In genomic region chr6:140512016-140512415, GRCm38 (mm10) we compare ENCODE assay signal across 17 mouse cellular contexts.
A peak's percentile ranks its signal among the peaks of the same experiment; 100 is the strongest.
DNase-seq lines count a peak whose midpoint lies in the region; ATAC-seq and TF ChIP-seq lines count a peak whose summit lies in the region.
"Had no signal": no experiment of that assay in that cellular context is flagged by ENCODE, and none has a peak within 500 bp of the region (broad histone marks: within the 10 kb centered on the region; RNA-seq: fewer than 3 reads in every experiment).

No protein-coding gene starts in this region.

- H3K9ac ChIP-seq in hindbrain, embryonic 13.5 days = 0 out of 2 replicates have a peak overlapping the region, but pooled peaks have one; percentile 4
- H3K9ac ChIP-seq in hindbrain, embryonic 16.5 days (ENCODE audit: low read depth, low read length) = no peak overlapping the region
- no peak overlapping the region for H3K9ac ChIP-seq in neural tube, embryonic 13.5 days
- H3K9ac ChIP-seq: limb, embryonic 12.5 days had no signal

- TF ChIP-seq CTCF in cerebellum, adult 2 months (IDR thresholded peaks at IDR 0.05; ENCODE audit: borderline replicate concordance, insufficient read depth, low read depth, low read length) = no peak
- TF ChIP-seq CTCF in olfactory bulb, adult 2 months (IDR thresholded peaks at IDR 0.05; ENCODE audit: insufficient read depth, low read depth, low read length) = no peak

- peaks cover 26% of the 10 kb centered on the region for H3K4me1 ChIP-seq in cerebellum, adult 2 months (ENCODE audit: control insufficient read depth, insufficient read depth, low read length)
- peaks cover 53% of the 10 kb centered on the region for H3K4me1 ChIP-seq in hindbrain, embryonic 13.5 days (replicated peaks)
- H3K4me1 ChIP-seq in hindbrain, embryonic 16.5 days (ENCODE audit: control insufficient read depth, insufficient read depth, low read depth, low read length) = peaks cover 7% of the 10 kb centered on the region
- peaks cover 56% of the 10 kb centered on the region for H3K4me1 ChIP-seq in neural tube, embryonic 13.5 days (replicated peaks)
- peaks cover 39% of the 10 kb centered on the region for H3K4me1 ChIP-seq in olfactory bulb, adult 2 months (ENCODE audit: control insufficient read depth, insufficient read depth, low read length)

- ATAC-seq in hindbrain, embryonic 13.5 days (ENCODE audit: low FRiP score) = no peak
- ATAC-seq in hindbrain, embryonic 16.5 days = no peak
- no peak for ATAC-seq in neural tube, embryonic 13.5 days (ENCODE audit: low read depth)
- ATAC-seq: forebrain, embryonic 16.5 days had no signal

- 61% methylated on average over 1 of the region's 1 CpGs for WGBS in cerebellum, adult 2 months
- WGBS in hindbrain, embryonic 13.5 days = 72% methylated on average over 1 of the region's 1 CpGs
- 64% methylated on average over 1 of the region's 1 CpGs for WGBS in hindbrain, embryonic 16.5 days
- 52% methylated on average over 1 of the region's 1 CpGs for WGBS in neural tube, embryonic 13.5 days
- 13% methylated on average over 1 of the region's 1 CpGs for WGBS in olfactory bulb, adult 2 months

- no peak overlapping the region for H3K4me2 ChIP-seq in hindbrain, embryonic 13.5 days
- H3K4me2 ChIP-seq in hindbrain, embryonic 16.5 days (ENCODE audit: low read length) = no peak overlapping the region
- no peak overlapping the region for H3K4me2 ChIP-seq in neural tube, embryonic 13.5 days
- H3K4me2 ChIP-seq: limb, embryonic 12.5 days had no signal

- no peaks in the 10 kb centered on the region for H3K27me3 ChIP-seq in cerebellum, adult 2 months (ENCODE audit: control insufficient read depth, insufficient read depth, low read length)
- H3K27me3 ChIP-seq in hindbrain, embryonic 13.5 days = no peaks in the 10 kb centered on the region
- H3K27me3 ChIP-seq in hindbrain, embryonic 16.5 days (replicated peaks; ENCODE audit: control insufficient read depth, insufficient read depth, low read length) = no peaks in the 10 kb centered on the region
- H3K27me3 ChIP-seq in neural tube, embryonic 13.5 days = no peaks in the 10 kb centered on the region
- H3K27me3 ChIP-seq: limb, embryonic 12.5 days had no signal

- no peak for DNase-seq in cerebellum, adult 2 months
- DNase-seq in cerebellum, postnatal 36 days = no peak
- DNase-seq in neural tube, embryonic 10.5 days (ENCODE audit: extremely low spot score, low spot score) = no peak
- no peak for DNase-seq in gastrocnemius, adult 8-10 months (ENCODE audit: low spot score in 2 of 2)
- DNase-seq: cerebellum, adult 11-12 months; gastrocnemius, postnatal 36 days; kidney, adult 9 months; kidney, postnatal 4 days; layer of hippocampus, postnatal 36 days; lung, postnatal 14 days; thymus, postnatal 4 days had no signal

- no peak overlapping the region for H3K4me3 ChIP-seq in cerebellum, adult 2 months (replicated peaks; ENCODE audit: insufficient read depth, low read depth, low read length)
- no peak overlapping the region for H3K4me3 ChIP-seq in hindbrain, embryonic 13.5 days
- H3K4me3 ChIP-seq in hindbrain, embryonic 16.5 days (ENCODE audit: low read length) = no peak overlapping the region
- no peak overlapping the region for H3K4me3 ChIP-seq in neural tube, embryonic 13.5 days
- no peak overlapping the region for H3K4me3 ChIP-seq in olfactory bulb, adult 2 months (ENCODE audit: insufficient read depth, low read depth, low read length)
- H3K4me3 ChIP-seq: limb, embryonic 12.5 days had no signal

- peak overlapping the region; percentile 49 for H3K27ac ChIP-seq in cerebellum, adult 2 months (ENCODE audit: insufficient read depth, low read length)
- H3K27ac ChIP-seq in hindbrain, embryonic 13.5 days = no peak overlapping the region
- no peak overlapping the region for H3K27ac ChIP-seq in hindbrain, embryonic 16.5 days (ENCODE audit: low read depth, low read length)
- peak overlapping the region; percentile 56; the same call in 1 of the 2 replicates for H3K27ac ChIP-seq in neural tube, embryonic 13.5 days (replicated peaks)
- H3K27ac ChIP-seq in olfactory bulb, adult 2 months (ENCODE audit: insufficient read depth, low read depth, low read length) = peak overlapping the region; percentile 50
- H3K27ac ChIP-seq: limb, embryonic 12.5 days had no signal

- TF ChIP-seq POLR2A in cerebellum, adult 2 months (IDR thresholded peaks at IDR 0.05; ENCODE audit: borderline replicate concordance, insufficient read depth, low read length) = no peak
- TF ChIP-seq POLR2A in olfactory bulb, adult 2 months (IDR thresholded peaks at IDR 0.05; ENCODE audit: insufficient read depth, low read depth, low read length) = no peak

- H3K9me3 ChIP-seq in hindbrain, embryonic 13.5 days = no peaks in the 10 kb centered on the region
- no peaks in the 10 kb centered on the region for H3K9me3 ChIP-seq in hindbrain, embryonic 16.5 days (ENCODE audit: control insufficient read depth, low read length)
- no peaks in the 10 kb centered on the region for H3K9me3 ChIP-seq in neural tube, embryonic 13.5 days
- H3K9me3 ChIP-seq: limb, embryonic 12.5 days had no signal

- H3K36me3 ChIP-seq in hindbrain, embryonic 13.5 days = no peaks in the 10 kb centered on the region
- H3K36me3 ChIP-seq in hindbrain, embryonic 16.5 days (ENCODE audit: control insufficient read depth, insufficient read depth, low read length) = no peaks in the 10 kb centered on the region
- no peaks in the 10 kb centered on the region for H3K36me3 ChIP-seq in neural tube, embryonic 13.5 days
- H3K36me3 ChIP-seq: limb, embryonic 12.5 days had no signal

Comparison
In these comparisons a context has a peak if more than half of its experiments do, and no peak if none do; other contexts are left out.
1. H3K27ac ChIP-seq: peak in cerebellum, adult 2 months (single experiment), neural tube, embryonic 13.5 days (single experiment) and olfactory bulb, adult 2 months (single experiment); none in hindbrain, embryonic 13.5 days (single experiment) and hindbrain, embryonic 16.5 days (single experiment).